Mouse (Mus musculus): ENCODE measurements around the gene Majin.
A peak's percentile ranks its signal among the peaks of the same experiment; 100 is the strongest.

Gene Majin

GRCm38 (mm10) chr19:6184131-6184530 lies at the start of gene Majin:
Gene Majin (plus strand): TSS chr19:6184388.
- DNase-seq = no peak

GRCm38 (mm10) chr19:6136397-6136796 lies 47.8 kb upstream of the Majin start:
- DNase-seq = no peak

- DNase-seq = no peak
These were observed 44.5 kb upstream of the Majin start for GRCm38 (mm10) chr19:6139701-6140100.

GRCm38 (mm10) chr19:6140374-6140677 lies 43.9 kb upstream of the Majin start:
- no peak for DNase-seq

GRCm38 (mm10) chr19:6140678-6141393 lies 43.4 kb upstream of the Majin start, which contains the start of gene Batf2:
Gene Batf2 (plus strand): TSS chr19:6140983.
- DNase-seq = peak; percentile 94

GRCm38 (mm10) chr19:6141394-6141749 lies 42.8 kb upstream of the Majin start, which contains the start of gene Arl2:
Gene Arl2 (minus strand): TSS chr19:6141548.
- peak; percentile 93 for DNase-seq

GRCm38 (mm10) chr19:6144842-6145241 lies 39.3 kb upstream of the Majin start:
- no peak for DNase-seq

- DNase-seq = no peak
These were observed 29.0 kb upstream of the Majin start for GRCm38 (mm10) chr19:6155174-6155573.

- no peak for DNase-seq
These were observed 27.8 kb upstream of the Majin start for GRCm38 (mm10) chr19:6156372-6156771.

GRCm38 (mm10) chr19:6157220-6157619 lies 27.0 kb upstream of the Majin start:
- DNase-seq = no peak

GRCm38 (mm10) chr19:6163872-6164547 lies 20.2 kb upstream of the Majin start:
- no peak for DNase-seq

- DNase-seq = no peak
These were observed 17.4 kb upstream of the Majin start for GRCm38 (mm10) chr19:6166750-6167149.

GRCm38 (mm10) chr19:6171215-6171614 lies 13.0 kb upstream of the Majin start:
- DNase-seq = no peak

GRCm38 (mm10) chr19:6174771-6175170 lies 9.4 kb upstream of the Majin start:
- peak; percentile 30 for DNase-seq

- DNase-seq = no peak
These were observed 5.4 kb upstream of the Majin start for GRCm38 (mm10) chr19:6178775-6179174.

GRCm38 (mm10) chr19:6181629-6182028 lies 2.6 kb upstream of the Majin start:
- no peak for DNase-seq

GRCm38 (mm10) chr19:6182534-6182933 lies 1.7 kb upstream of the Majin start:
- DNase-seq = peak; percentile 67

GRCm38 (mm10) chr19:6204265-6204664 lies 20.1 kb downstream of the Majin start:
- DNase-seq = no peak

GRCm38 (mm10) chr19:6206716-6207115 lies 22.5 kb downstream of the Majin start:
- DNase-seq = no peak

- no peak for DNase-seq
These were observed 32.0 kb downstream of the Majin start for GRCm38 (mm10) chr19:6216046-6216705.

GRCm38 (mm10) chr19:6218606-6219005 lies 34.4 kb downstream of the Majin start:
- no peak for DNase-seq

- no peak for DNase-seq
These were observed 41.9 kb downstream of the Majin start, which contains the start of gene Gpha2 for GRCm38 (mm10) chr19:6226135-6226534. Gene Gpha2 (plus strand): TSS chr19:6226380.

GRCm38 (mm10) chr19:6226763-6227162 lies 42.6 kb downstream of the Majin start:
- DNase-seq = peak; percentile 24

- peak; percentile 41 for DNase-seq
These were observed 43.7 kb downstream of the Majin start for GRCm38 (mm10) chr19:6227864-6228263.
